Mouse (Mus musculus) lung, postnatal 14 days (tissue): ENCODE measurements around the gene Naaladl2.

Experiments
- DNase-seq: peaks from one replicate; pipeline ENCODE4 v3.0.0; 2021

Naaladl2 gene

GRCm38 (mm10) chr3:24668052-24668916 is 475.8 kb downstream of the Naaladl2 start:
- no peak for DNase-seq

GRCm38 (mm10) chr3:24665408-24665807 is 478.7 kb downstream of the Naaladl2 start:
- DNase-seq = no peak

- DNase-seq = no peak
Measured at GRCm38 (mm10) chr3:24663749-24664148, 480.3 kb downstream of the Naaladl2 start.

- no peak for DNase-seq
Measured at GRCm38 (mm10) chr3:24630032-24630431, 514.0 kb downstream of the Naaladl2 start.

- DNase-seq = no peak
Measured at GRCm38 (mm10) chr3:24605485-24605884, 538.6 kb downstream of the Naaladl2 start.

GRCm38 (mm10) chr3:24604791-24605320 is 539.2 kb downstream of the Naaladl2 start:
- no peak for DNase-seq

- no peak for DNase-seq
Measured at GRCm38 (mm10) chr3:24595447-24595846, 548.6 kb downstream of the Naaladl2 start.

- no peak for DNase-seq
Measured at GRCm38 (mm10) chr3:24556617-24557016, 587.4 kb downstream of the Naaladl2 start.

GRCm38 (mm10) chr3:24553701-24554100 is 590.4 kb downstream of the Naaladl2 start:
- DNase-seq = no peak

- no peak for DNase-seq
Measured at GRCm38 (mm10) chr3:24552631-24553030, 591.4 kb downstream of the Naaladl2 start.

- DNase-seq = no peak
Measured at GRCm38 (mm10) chr3:24533775-24534458, 610.1 kb downstream of the Naaladl2 start.

GRCm38 (mm10) chr3:24514918-24515317 is 629.1 kb downstream of the Naaladl2 start:
- no peak for DNase-seq

GRCm38 (mm10) chr3:24486456-24487112 is 657.5 kb downstream of the Naaladl2 start:
- no peak for DNase-seq

- DNase-seq = no peak
Measured at GRCm38 (mm10) chr3:24463941-24464340, 680.1 kb downstream of the Naaladl2 start.

GRCm38 (mm10) chr3:24440621-24441020 is 703.4 kb downstream of the Naaladl2 start:
- no peak for DNase-seq

GRCm38 (mm10) chr3:24432761-24433160 is 711.3 kb downstream of the Naaladl2 start:
- DNase-seq = no peak

GRCm38 (mm10) chr3:24391737-24392136 is 752.3 kb downstream of the Naaladl2 start:
- DNase-seq = no peak

- DNase-seq = no peak
Measured at GRCm38 (mm10) chr3:24391311-24391710, 752.8 kb downstream of the Naaladl2 start.

GRCm38 (mm10) chr3:24355010-24355409 is 789.1 kb downstream of the Naaladl2 start:
- DNase-seq = no peak

GRCm38 (mm10) chr3:24321489-24322405 is 822.3 kb downstream of the Naaladl2 start:
- no peak for DNase-seq

GRCm38 (mm10) chr3:24314658-24315297 is 829.3 kb downstream of the Naaladl2 start:
- DNase-seq = no peak

- DNase-seq = no peak
Measured at GRCm38 (mm10) chr3:24225418-24225817, 918.6 kb downstream of the Naaladl2 start.
